Mouse (Mus musculus) kidney, postnatal 14 days (tissue): Measurements from ENCODE around the gene Timp3.

Experiments
- DNase-seq: peaks from one replicate; pipeline ENCODE4 v3.0.0; 2022; ENCODE audit warnings: mixed read lengths

The Timp3 gene

GRCm38 (mm10) chr10:86329241-86329882, 29.2 kb downstream of the Timp3 start:
- DNase-seq, result no peak

DNA sequence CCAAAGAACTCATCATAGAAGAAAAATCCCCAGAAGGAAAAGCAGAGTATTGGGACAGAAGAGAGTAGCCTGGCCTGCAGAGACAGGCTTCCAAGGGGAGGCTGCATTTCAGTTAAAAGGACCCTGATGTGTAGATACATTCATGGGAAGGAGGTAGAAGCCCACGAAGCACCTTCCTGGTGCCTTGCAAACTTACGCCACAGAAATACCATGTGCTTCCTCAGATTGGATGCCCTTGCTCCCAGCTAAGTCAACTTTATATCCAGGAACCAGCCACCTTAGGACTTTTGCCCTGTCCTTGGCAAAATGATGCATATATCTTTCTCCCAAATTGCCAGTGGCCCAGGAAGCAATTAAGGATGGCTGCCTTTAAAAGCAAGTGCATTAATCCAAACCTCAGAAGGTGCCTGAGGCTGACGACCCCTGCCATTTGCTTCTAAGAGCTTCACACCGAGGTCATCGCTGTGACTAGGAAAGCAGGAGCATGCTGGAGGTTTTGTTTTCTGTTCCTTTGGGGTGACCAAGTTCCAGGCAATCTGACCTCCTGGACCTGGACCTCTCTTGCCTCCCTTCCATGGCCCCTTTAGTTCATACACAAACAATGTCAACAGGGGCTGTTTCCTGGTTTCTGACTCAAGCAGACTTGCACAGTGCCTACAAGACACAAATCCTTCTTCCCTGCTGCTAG, 31.0 kb downstream of the Timp3 start:
- DNase-seq, result peak; percentile 47

GRCm38 (mm10) chr10:86331681-86332281, 31.6 kb downstream of the Timp3 start:
- peak; percentile 75 for DNase-seq

GRCm38 (mm10) chr10:86332942-86333341, 32.8 kb downstream of the Timp3 start:
- DNase-seq, result no peak

GRCm38 (mm10) chr10:86334581-86334980, 34.4 kb downstream of the Timp3 start:
- DNase-seq, result no peak

DNA sequence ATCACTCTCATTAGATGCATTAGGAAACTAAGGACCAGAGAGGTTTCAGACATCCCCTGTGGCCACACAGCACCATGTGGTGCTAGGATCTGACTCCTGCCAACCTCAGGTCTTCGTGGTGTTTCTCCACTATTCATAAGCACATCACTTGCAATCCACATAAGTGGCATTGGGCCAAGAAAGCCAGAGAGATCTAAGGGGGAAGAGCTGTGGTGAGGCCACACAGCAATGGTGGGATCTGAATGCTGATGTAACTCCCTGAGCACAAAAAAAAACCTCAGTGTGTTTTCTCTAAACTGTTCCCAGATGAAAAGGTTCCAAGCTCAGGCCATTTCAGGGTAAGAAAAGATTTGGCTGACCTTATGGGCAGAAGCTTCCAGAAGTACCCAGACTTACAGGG, 36.3 kb downstream of the Timp3 start:
- no peak for DNase-seq

DNA sequence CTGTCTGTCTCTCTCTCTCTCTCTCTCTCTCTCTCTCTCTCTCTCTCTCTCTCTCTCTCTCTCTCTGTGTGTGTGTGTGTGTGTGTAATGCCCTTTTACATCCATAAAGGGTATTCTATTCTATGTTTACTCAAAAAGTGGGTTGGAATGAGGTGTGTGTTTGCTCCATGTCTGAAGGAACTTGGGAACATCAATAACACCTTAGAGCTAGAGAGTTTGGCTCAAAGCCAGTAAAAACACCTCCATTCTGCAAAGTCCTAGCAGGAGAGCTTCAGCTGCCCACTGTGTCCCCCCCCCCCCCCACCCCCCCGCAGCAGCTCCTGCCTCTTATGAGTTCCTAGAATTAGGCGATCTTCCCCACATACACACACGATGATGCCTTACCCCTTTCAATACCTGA, 37.1 kb downstream of the Timp3 start:
- DNase-seq, result no peak

DNA sequence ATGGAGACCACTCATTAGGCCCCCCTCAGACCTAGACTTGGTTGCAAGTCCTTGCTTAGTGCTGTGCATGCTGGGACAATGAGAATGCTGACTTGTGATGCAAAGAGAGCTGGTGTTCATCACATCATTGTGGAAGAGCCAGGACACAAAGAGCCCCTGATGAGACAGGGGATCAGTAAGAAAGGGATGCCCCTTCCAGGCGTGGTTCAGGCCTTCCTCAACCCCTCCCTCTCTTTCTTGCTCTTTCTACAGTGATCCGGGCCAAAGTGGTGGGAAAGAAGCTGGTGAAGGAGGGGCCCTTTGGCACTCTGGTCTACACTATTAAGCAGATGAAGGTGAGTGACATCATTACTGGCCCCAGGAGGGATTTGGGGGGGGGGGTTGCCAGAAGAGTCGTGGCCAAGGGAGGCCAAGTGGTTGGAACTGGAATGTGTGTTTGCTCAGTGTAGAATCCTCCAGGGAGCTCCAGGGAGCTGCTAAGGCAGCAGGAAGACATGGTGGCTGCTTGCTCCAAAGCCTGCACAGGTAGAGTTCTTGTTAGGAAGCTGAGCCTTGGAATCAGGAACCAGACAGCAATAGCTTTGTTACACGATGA, 38.0 kb downstream of the Timp3 start:
- no peak for DNase-seq

DNA sequence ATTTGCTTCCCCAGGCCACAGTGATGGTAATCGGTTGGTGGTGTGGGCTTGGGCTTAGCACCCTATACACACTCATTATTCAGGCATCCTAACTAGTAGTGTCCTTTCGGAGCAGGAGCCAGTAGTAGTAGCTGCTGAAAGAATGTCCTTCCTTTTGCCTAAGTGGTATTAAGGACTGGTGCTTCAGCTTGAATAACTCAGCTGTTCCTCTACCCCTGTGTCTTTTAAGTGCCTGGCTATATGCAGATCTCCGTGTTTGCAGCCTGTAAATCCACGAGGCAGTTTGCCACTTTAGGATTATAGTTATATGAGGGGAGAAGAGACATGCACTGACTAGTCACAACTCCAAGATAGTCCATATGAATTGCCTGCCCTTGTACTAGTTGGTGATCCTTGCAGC, 38.9 kb downstream of the Timp3 start:
- no peak for DNase-seq

DNA sequence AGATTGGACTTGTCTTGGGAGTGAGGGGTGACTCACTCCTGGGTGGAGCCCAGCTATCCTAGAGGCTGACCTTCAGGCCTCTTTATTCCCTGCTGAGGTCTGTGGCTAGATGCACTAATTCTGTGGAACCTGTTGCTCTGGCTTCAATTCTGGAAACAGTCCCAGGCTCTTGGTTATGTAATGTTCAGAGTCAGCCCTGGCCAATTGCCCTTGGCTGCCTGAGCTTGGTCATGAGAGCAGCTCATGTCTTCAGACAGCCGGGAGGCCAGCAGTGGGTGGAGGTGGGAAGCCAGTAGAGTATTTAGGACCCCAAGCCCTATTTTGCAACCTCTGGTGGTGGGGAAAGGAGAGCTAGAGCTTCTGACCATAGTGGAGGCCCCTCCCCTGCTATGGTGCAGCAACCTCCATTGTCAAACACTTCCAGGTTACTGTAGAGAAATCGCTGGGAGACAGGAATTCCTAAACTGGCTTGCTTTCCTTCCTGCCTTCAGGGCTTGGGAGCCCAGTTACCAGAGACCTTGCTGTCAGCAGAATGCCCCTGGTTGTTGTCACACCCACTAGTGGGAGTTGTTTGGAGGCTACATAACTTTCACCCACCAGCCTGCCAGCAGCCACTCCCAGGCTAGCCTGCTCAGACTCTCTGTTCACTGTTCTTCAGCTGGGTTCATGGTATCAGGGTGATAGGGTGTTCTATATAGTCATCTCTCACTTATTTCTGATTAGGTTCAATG, 39.6 kb downstream of the Timp3 start:
- peak; percentile 94 for DNase-seq

GRCm38 (mm10) chr10:86340421-86340820, 40.2 kb downstream of the Timp3 start:
- no peak for DNase-seq

GRCm38 (mm10) chr10:86340991-86341527, 40.9 kb downstream of the Timp3 start:
- DNase-seq, result no peak

DNA sequence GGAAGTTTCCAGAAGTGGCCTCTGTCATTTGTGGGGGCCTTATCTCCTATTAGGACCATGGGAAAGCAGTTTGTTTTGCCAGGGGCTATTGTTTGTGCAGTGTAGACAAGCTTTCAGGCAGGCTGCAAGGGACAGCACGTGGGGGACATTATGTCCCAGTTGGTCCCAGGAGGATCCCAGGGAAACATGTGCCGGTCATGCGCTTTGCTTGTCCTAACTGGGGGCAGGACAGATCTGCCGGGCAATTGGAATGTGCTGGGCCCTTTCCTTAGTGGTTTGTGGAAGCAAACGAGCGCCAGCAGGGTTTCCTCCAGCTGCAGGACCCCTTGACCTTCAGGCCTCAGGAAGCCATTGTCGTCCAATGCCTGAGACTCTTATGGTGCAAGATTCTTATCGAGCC, 41.4 kb downstream of the Timp3 start:
- DNase-seq, result peak; percentile 88

DNA sequence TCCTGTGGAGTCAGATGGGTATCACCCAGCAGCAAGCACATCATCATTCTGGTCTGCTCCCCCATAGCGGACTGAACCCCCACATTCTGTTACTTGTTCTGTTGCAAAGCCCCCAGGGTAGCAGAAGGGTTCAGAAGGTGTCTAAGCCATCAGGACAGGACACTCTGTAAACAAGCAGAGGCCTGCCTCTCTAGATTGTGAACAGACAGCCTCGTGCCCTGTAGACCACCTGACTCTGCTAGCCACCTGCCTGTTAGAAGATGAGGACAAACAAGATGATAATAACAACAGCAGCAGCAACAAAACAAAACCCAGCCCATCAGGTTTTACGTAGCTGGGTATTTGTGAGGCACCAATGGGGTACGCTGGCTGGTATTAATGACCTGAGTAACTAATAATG, 42.0 kb downstream of the Timp3 start:
- no peak for DNase-seq

GRCm38 (mm10) chr10:86342713-86343112, 42.5 kb downstream of the Timp3 start:
- no peak for DNase-seq

DNA sequence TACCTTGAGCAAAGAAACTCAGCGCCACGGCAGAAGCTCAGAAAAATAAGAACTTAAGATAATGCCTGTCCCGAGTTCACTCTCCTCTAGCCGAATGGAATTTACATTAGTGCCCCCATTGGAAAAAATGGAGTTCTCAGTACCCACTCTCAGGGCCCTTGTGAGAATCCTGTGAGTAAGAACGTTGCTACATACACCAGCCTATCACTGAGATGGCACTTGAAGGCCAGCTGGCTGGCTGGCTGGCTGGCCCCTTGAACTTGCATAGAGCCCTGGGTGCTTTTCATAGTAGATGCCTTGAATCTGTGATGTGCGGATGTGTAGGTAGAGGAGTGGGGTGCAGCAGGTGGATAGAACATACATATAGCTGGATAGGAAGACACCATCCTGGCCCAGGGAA, 43.2 kb downstream of the Timp3 start:
- DNase-seq, result no peak

DNA sequence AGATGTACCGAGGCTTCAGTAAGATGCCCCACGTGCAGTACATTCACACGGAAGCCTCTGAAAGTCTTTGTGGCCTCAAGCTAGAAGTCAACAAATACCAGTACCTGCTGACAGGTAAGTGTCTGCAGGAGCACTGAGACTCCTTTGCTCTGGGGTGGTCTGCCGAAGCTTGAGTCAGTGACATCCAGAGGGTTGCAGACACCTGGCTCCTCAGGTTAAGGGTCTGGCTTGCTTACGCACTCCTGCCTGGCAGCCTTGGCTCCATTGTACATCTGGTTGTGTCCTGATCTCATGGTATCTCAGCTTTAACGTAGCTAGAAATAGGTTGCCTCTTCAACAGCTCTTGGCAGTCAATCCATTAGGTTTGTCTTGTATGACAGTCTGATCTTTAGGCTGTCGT, 43.8 kb downstream of the Timp3 start:
- DNase-seq, result no peak

GRCm38 (mm10) chr10:86344654-86345053, 44.5 kb downstream of the Timp3 start:
- DNase-seq, result no peak

DNA sequence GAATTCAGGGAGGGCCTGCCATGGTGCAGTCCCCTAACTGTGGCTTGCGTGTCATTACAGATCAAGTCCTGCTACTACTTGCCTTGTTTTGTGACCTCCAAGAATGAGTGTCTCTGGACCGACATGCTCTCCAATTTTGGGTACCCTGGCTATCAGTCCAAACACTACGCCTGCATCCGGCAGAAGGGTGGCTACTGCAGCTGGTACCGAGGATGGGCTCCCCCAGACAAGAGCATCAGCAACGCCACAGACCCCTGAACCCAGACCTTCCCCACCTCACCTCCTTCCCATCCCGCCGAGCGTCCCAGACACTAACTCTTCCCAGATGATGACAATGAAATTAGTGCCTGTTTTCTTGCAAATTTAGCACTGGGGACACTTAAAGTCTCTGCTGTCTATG, 45.5 kb downstream of the Timp3 start:
- no peak for DNase-seq

DNA sequence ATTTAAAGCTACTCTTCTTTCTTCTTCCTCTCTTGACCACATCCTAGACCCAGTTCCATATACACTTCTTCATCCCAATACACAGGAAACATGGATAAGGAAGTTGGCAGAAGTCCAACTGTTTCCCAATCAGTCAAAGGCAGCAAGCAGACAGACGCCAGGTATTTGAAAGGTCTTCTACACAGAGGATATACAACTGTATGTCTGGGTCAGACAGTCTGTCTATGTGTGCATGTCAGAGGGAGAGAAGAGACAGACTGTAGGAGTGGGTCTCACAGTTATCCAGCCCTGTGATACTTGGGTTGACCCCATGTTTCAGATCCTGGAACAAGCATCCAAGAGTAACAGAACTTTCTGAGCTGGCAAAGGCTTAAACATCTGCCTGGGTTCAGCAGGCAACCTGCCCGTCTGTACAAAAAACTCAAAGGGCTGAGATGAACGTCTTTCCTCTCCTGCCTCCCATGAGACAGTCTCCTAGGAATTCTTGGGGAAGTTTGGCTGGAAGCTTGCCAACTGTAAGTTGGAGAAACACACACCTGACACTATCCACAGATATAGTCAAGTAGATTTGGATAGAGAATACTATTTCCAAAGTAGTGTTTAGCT, 46.2 kb downstream of the Timp3 start:
- no peak for DNase-seq

DNA sequence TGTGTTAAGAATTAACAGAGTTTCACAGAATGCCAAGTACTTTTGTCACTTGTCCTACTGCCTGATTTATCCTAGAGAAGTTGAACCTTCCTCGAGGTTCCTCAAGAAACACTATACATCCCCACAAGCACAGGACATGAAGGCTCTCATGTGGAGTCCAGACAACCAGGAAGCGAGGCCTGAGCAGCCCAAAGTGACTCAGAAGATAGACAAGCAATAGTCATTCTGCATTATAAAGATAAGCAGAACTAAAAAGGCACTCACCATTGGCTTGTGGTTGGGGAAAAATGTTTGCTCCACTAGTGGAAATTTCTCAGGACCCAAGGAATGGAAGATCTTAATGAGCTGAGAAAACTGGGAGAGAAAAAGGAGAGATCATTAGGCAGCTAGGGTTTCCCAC, 51.1 kb downstream of the Timp3 start:
- DNase-seq, result no peak

DNA sequence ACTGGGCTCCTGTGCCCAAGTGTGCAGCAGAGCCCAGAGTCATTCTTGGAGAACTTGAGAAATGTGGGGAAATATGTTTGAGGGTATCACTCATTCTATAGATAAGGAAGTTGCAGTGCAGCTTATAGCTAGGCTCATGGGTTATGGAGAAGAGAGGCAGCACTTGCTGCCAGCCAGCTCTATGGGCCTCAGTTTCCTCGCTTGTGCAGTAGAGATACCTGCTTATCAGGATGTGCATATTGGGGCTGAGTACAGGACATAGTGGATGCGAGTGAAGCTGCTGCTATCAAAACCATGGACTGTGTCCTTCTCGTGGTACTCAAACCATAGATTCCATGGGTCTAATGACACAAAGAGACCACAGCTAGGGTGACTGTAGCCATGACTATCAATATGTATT, 52.3 kb downstream of the Timp3 start:
- DNase-seq, result no peak
